Mouse (Mus musculus) heart, postnatal 0 days (tissue): Measurements from ENCODE around the gene 1110002E22Rik. TPM values are rescaled to one million over a fixed set of nuclear protein-coding genes. Genes with fewer than 3 reads are reported as not detected.

Experiments
- ATAC-seq: fragments of 200-750 bp; cut with Nextera tagmentation; 2 replicates; pipeline ENCODE4 v1.8.0; 2017; ENCODE audit warnings: low read depth, moderate number of reproducible peaks, moderate library complexity; ENCODE audit not compliant: insufficient read depth
- DNase-seq: peaks from one replicate; pipeline ENCODE4 v3.0.0-alpha.2; 2016; ENCODE audit warnings: low spot score
- H3K27ac ChIP-seq: fragments of 300-500 bp; sonication (generic); 2 replicates; pipeline ENCODE4 v1.5.1; 2014; ENCODE audit warnings: low read depth, mild to moderate bottlenecking
- H3K27me3 ChIP-seq: fragments of 300-500 bp; sonication (generic); 2 replicates; pipeline ENCODE4 v1.6.1; 2014; ENCODE audit warnings: low read length, mixed read lengths; ENCODE audit not compliant: control insufficient read depth, insufficient read depth
- H3K36me3 ChIP-seq: fragments of 300-500 bp; sonication (generic); replicated peaks from 2 replicates; pipeline ENCODE4 v1.6.1; 2014; ENCODE audit warnings: low read length, mixed read lengths; ENCODE audit not compliant: control insufficient read depth, insufficient read depth
- H3K4me1 ChIP-seq: fragments of 300-500 bp; sonication (generic); 2 replicates; pipeline ENCODE4 v1.6.1; 2014; ENCODE audit warnings: antibody characterized with exemption; ENCODE audit not compliant: control insufficient read depth, insufficient read depth
- H3K4me2 ChIP-seq: fragments of 300-500 bp; sonication (generic); 2 replicates; pipeline ENCODE4 v1.6.1; 2014; ENCODE audit warnings: low read depth, mild to moderate bottlenecking, low read length, moderate library complexity
- H3K4me3 ChIP-seq: fragments of 300-500 bp; sonication (generic); 2 replicates; pipeline ENCODE4 v1.5.1; 2014; ENCODE audit warnings: low read depth, low read length
- H3K9ac ChIP-seq: fragments of 300-500 bp; sonication (generic); replicated peaks from 2 replicates; pipeline ENCODE4 v1.6.1; 2014; ENCODE audit warnings: low read depth, low read length, mixed read lengths
- H3K9me3 ChIP-seq: fragments of 300-500 bp; sonication (generic); replicated peaks from 2 replicates; pipeline ENCODE4 v1.6.1; 2016; ENCODE audit warnings: low read length; ENCODE audit not compliant: control insufficient read depth
- CTCF ChIP-seq: IDR thresholded peaks from 2 replicates; pipeline ENCODE4 v1.5.1; 2016; ENCODE audit warnings: antibody characterized with exemption, control low read depth, low read depth
- EP300 ChIP-seq: IDR thresholded peaks from 2 replicates; pipeline ENCODE4 v1.6.1; 2016; ENCODE audit warnings: antibody characterized with exemption, low read depth
- WGBS: fragments of 180-500 bp; shearing (Covaris S2); extraction: QIAGEN DNeasy Blood & Tissue Kit; methylation state at CpG from one replicate; pipeline ENCODE4 v1.1.7; 2014; 5-methylcytosine and 5-hydroxymethylcytosine counted together
- polyA plus RNA-seq: library from polyadenylated mRNA; unstranded; fragments of >200 nt; fragmentation: Nextera tagmentation; extraction: Ambion mirVana; gene quantifications from 2 replicates; pipeline ENCODE4 v1.2.1, GENCODE M21; 2015
- total RNA-seq: library from RNA; depleted of rRNA; stranded (reverse); fragments of >200 nt; gene quantifications from 2 replicates; pipeline ENCODE4 v1.2.3, GENCODE M21; 2014; ENCODE audit warnings: low replicate concordance

1110002E22Rik gene
- total and polyA plus RNA-seq, 2 experiments from 2014 or later: 13.3 to 32.5 TPM

GRCm38 (mm10) chr3:138027575-138028362 is 37.1 kb upstream of the 1110002E22Rik start:
- Histone ChIP-seq H3K4me3 (no peak overlapping the region), H3K36me3 (no peaks in the 10 kb centered on the region), H3K9ac (no peak overlapping the region), H3K4me2 (no peak overlapping the region), H3K4me1 (peaks cover 17% of the 10 kb centered on the region), H3K9me3 (no peaks in the 10 kb centered on the region), H3K27me3 (no peaks in the 10 kb centered on the region), H3K27ac (no peak overlapping the region)
- TF ChIP-seq CTCF (no peak), EP300 (no peak)
- WGBS: 62% methylated on average over 5 of the region's 5 CpGs
- no peak for DNase-seq
- ATAC-seq: no peak

- no peak for ATAC-seq
- H3K4me1 ChIP-seq: peaks cover 20% of the 10 kb centered on the region
- no peak overlapping the region for H3K27ac ChIP-seq
- TF ChIP-seq CTCF (no peak), EP300 (no peak)
- WGBS: 75% methylated on average over 5 of the region's 5 CpGs
- H3K36me3 ChIP-seq: no peaks in the 10 kb centered on the region
- H3K9ac ChIP-seq: no peak overlapping the region
- no peak for DNase-seq
- H3K4me3 ChIP-seq: no peak overlapping the region
- H3K27me3 ChIP-seq: no peaks in the 10 kb centered on the region
- H3K9me3 ChIP-seq: no peaks in the 10 kb centered on the region
- no peak overlapping the region for H3K4me2 ChIP-seq
Measured at GRCm38 (mm10) chr3:138029351-138029750, 35.5 kb upstream of the 1110002E22Rik start.

GRCm38 (mm10) chr3:138030563-138030962 is 34.3 kb upstream of the 1110002E22Rik start:
- Histone ChIP-seq H3K4me3 (no peak overlapping the region), H3K36me3 (no peaks in the 10 kb centered on the region), H3K27me3 (no peaks in the 10 kb centered on the region), H3K9me3 (no peaks in the 10 kb centered on the region), H3K9ac (no peak overlapping the region), H3K4me1 (peaks cover 20% of the 10 kb centered on the region), H3K27ac (no peak overlapping the region), H3K4me2 (no peak overlapping the region)
- WGBS: 78% methylated on average over 6 of the region's 6 CpGs
- ATAC-seq: no peak
- TF ChIP-seq CTCF: no peak
- no peak for TF ChIP-seq EP300
- no peak for DNase-seq

GRCm38 (mm10) chr3:138033986-138034385 is 30.9 kb upstream of the 1110002E22Rik start:
- Histone ChIP-seq H3K4me3 (no peak overlapping the region), H3K4me1 (0 out of 2 replicates have a peak, but pooled peaks cover 3% of the 10 kb centered on the region), H3K27ac (no peak overlapping the region), H3K4me2 (no peak overlapping the region), H3K36me3 (no peaks in the 10 kb centered on the region), H3K27me3 (no peaks in the 10 kb centered on the region), H3K9me3 (no peaks in the 10 kb centered on the region), H3K9ac (no peak overlapping the region)
- WGBS: 48% methylated on average over 6 of the region's 6 CpGs
- no peak for TF ChIP-seq EP300
- no peak for TF ChIP-seq CTCF
- no peak for DNase-seq
- ATAC-seq: no peak

- no peak for TF ChIP-seq EP300
- no peak for TF ChIP-seq CTCF
- H3K4me3 ChIP-seq: no peak overlapping the region
- H3K4me2 ChIP-seq: no peak overlapping the region
- no peak overlapping the region for H3K9ac ChIP-seq
- no peaks in the 10 kb centered on the region for H3K9me3 ChIP-seq
- 59% methylated on average over 2 of the region's 2 CpGs for WGBS
- no peak for DNase-seq
- H3K27me3 ChIP-seq: no peaks in the 10 kb centered on the region
- H3K4me1 ChIP-seq: 0 out of 2 replicates have a peak, but pooled peaks cover 4% of the 10 kb centered on the region
- H3K36me3 ChIP-seq: no peaks in the 10 kb centered on the region
- ATAC-seq: no peak
- H3K27ac ChIP-seq: 0 out of 2 replicates have a peak overlapping the region, but pooled peaks have one; percentile 75
Measured at GRCm38 (mm10) chr3:138040938-138041337, 23.9 kb upstream of the 1110002E22Rik start.
